Mouse (Mus musculus) MEL (cell line): ENCODE data around the gene Slc12a4.

ENCODE experiments used
- CTCF ChIP-seq, 3 experiments: IDR thresholded peaks in 2 of 3; conservative IDR thresholded peaks in 1 of 3; 2 replicates each; pipeline ENCODE4 v1.5.1; 2011 to 2012; ENCODE audit warnings: low read length in 3 of 3, low read depth in 2 of 3, mild to moderate bottlenecking in 2 of 3, improper control_type of control experiment in 1 of 3, inconsistent platforms in 1 of 3, mixed read lengths in 1 of 3, moderate library complexity in 1 of 3; ENCODE audit not compliant: control insufficient read depth in 1 of 3, insufficient read depth in 1 of 3, poor library complexity in 1 of 3, severe bottlenecking in 1 of 3
- ELF1 ChIP-seq: IDR thresholded peaks from 2 replicates; pipeline ENCODE4 v1.6.1; 2014; ENCODE audit warnings: low read depth, mild to moderate bottlenecking, inconsistent platforms, low read length, improper control_type of control experiment, moderate library complexity
- EP300 ChIP-seq, 2 experiments: IDR thresholded peaks; 2 replicates each; pipeline ENCODE4 v1.6.1; 2011; ENCODE audit warnings: improper control_type of control experiment in 2 of 2, low read length in 2 of 2, low read depth in 1 of 2, mild to moderate bottlenecking in 1 of 2
- MAX ChIP-seq: IDR thresholded peaks from 2 replicates; pipeline ENCODE4 v1.6.1; 2011; ENCODE audit warnings: low read length, improper control_type of control experiment
- TAL1 ChIP-seq: IDR thresholded peaks from 2 replicates; pipeline ENCODE4 v1.6.1; 2012; ENCODE audit warnings: mild to moderate bottlenecking, inconsistent platforms, low read length, moderate library complexity, mixed read lengths
- TBP ChIP-seq: IDR thresholded peaks from 2 replicates; pipeline ENCODE4 v1.8.0; 2011; ENCODE audit warnings: low read depth, low read length, improper control_type of control experiment

DNA sequence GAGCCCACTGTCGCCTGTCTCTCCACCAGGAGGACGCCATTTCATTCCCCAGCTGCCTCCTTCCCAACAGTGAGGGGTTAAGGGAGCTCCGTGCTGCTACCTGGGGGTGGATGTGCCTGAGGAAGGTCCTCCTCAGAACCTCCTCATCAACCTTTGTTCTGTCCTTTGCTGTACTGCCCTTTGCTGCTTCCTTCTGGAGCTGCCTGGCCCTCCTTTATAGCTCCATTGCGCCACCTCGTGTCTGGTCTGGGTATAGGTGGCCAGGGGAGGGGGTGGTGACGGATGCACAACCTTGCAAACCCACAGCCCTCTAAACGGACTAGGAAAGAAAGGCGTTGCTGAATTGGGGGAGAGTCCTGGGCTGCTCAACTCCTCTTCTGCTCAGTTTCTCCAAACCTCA lies 35.3 kb downstream of the Slc12a4 start:
- TF ChIP-seq TAL1 = no peak
- no peak for TF ChIP-seq MAX
- TF ChIP-seq EP300 (IDR thresholded peaks at IDR 0.05; ENCODE audit: low read depth in 1 of 2, low read length in 2 of 2) = no peak
- no peak for TF ChIP-seq TBP
- TF ChIP-seq CTCF (IDR thresholded peaks at IDR 0.05 in 2 of 3, conservative IDR thresholded peaks at IDR 0.05 in 1 of 3; ENCODE audit: control insufficient read depth in 1 of 3, insufficient read depth in 1 of 3, low read depth in 2 of 3, low read length in 3 of 3, poor library complexity in 1 of 3, severe bottlenecking in 1 of 3) = peak; percentile 94 to 96 (median 95)
- TF ChIP-seq ELF1 = 0 out of 2 replicates have a peak, but pooled peaks have one; percentile 25
